Mouse (Mus musculus) hindbrain, embryonic 13.5 days (tissue): ENCODE data around the gene 4933409G03Rik. TPM values are rescaled to one million over a fixed set of nuclear protein-coding genes. Genes with fewer than 3 reads are reported as not detected.
"Not testable (repeated sequence)": the region's sequence is repeated elsewhere in the genome, so short reads cannot be mapped to it uniquely, and the experiment has no call there.

Experiments used
- ATAC-seq: fragments of 200-750 bp; cut with Nextera tagmentation; 2 replicates; pipeline ENCODE4 v1.8.0; 2017; ENCODE audit warnings: moderate TSS enrichment; ENCODE audit not compliant: low FRiP score
- H3K27ac ChIP-seq: fragments of 300-500 bp; sonication (generic); 2 replicates; pipeline ENCODE4 v1.5.1; 2015; ENCODE audit warnings: inconsistent platforms, mild to moderate bottlenecking, moderate library complexity
- H3K27me3 ChIP-seq: fragments of 300-500 bp; sonication (generic); 2 replicates; pipeline ENCODE4 v1.6.1; 2015; ENCODE audit warnings: mild to moderate bottlenecking, inconsistent platforms
- H3K36me3 ChIP-seq: fragments of 300-500 bp; sonication (generic); 2 replicates; pipeline ENCODE4 v1.6.1; 2015; ENCODE audit warnings: mild to moderate bottlenecking, inconsistent platforms
- H3K4me1 ChIP-seq: fragments of 300-500 bp; sonication (generic); replicated peaks from 2 replicates; pipeline ENCODE4 v1.6.1; 2015; ENCODE audit warnings: inconsistent platforms
- H3K4me2 ChIP-seq: fragments of 300-500 bp; sonication (generic); 2 replicates; pipeline ENCODE4 v1.6.1; 2015; ENCODE audit warnings: inconsistent platforms, mild to moderate bottlenecking, moderate library complexity
- H3K4me3 ChIP-seq: fragments of 300-500 bp; sonication (generic); 2 replicates; pipeline ENCODE4 v1.5.1; 2015; ENCODE audit warnings: mild to moderate bottlenecking, inconsistent platforms
- H3K9ac ChIP-seq: fragments of 300-500 bp; sonication (generic); 2 replicates; pipeline ENCODE4 v1.6.1; 2015; ENCODE audit warnings: mild to moderate bottlenecking, inconsistent platforms
- H3K9me3 ChIP-seq: fragments of 300-500 bp; sonication (generic); 2 replicates; pipeline ENCODE4 v1.6.1; 2016; ENCODE audit warnings: inconsistent platforms
- WGBS: fragments of 180-500 bp; shearing (Covaris S2); methylation state at CpG from one replicate; pipeline ENCODE4 v1.1.7; 2015; 5-methylcytosine and 5-hydroxymethylcytosine counted together
- polyA plus RNA-seq: library from polyadenylated mRNA; unstranded; fragments of >200 nt; fragmentation: Nextera tagmentation; extraction: Ambion mirVana; gene quantifications from 2 replicates; pipeline ENCODE4 v1.2.1, GENCODE M21; 2015

Gene 4933409G03Rik
- not detected in 2 replicates for polyA plus RNA-seq

GRCm38 (mm10) chr2:68582113-68582512 lies at the start of gene 4933409G03Rik:
TSS of gene 4933409G03Rik (plus strand) at chr2:68582413.
- H3K36me3 ChIP-seq, result no peaks in the 10 kb centered on the region
- H3K4me1 ChIP-seq, result no peaks in the 10 kb centered on the region
- H3K4me2 ChIP-seq, result no peak within 1 kb of the TSS
- ATAC-seq, result no peak
- H3K9me3 ChIP-seq, result no peaks in the 10 kb centered on the region
- 87% methylated on average over 5 of the region's 5 CpGs for WGBS
- H3K27me3 ChIP-seq, result no peaks in the 10 kb centered on the region
- no peak within 1 kb of the TSS for H3K27ac ChIP-seq
- no peak within 1 kb of the TSS for H3K4me3 ChIP-seq
- H3K9ac ChIP-seq, result no peak within 1 kb of the TSS

GRCm38 (mm10) chr2:68544190-68544589 lies 38.0 kb upstream of the 4933409G03Rik start:
- H3K27me3 ChIP-seq, result no peaks in the 10 kb centered on the region
- no peaks in the 10 kb centered on the region for H3K9me3 ChIP-seq
- no peak overlapping the region for H3K4me2 ChIP-seq
- no peak overlapping the region for H3K27ac ChIP-seq
- 69% methylated on average over 2 of the region's 2 CpGs for WGBS
- ATAC-seq, result no peak
- H3K9ac ChIP-seq, result no peak overlapping the region
- H3K4me3 ChIP-seq, result no peak overlapping the region
- no peaks in the 10 kb centered on the region for H3K36me3 ChIP-seq
- no peaks in the 10 kb centered on the region for H3K4me1 ChIP-seq

GRCm38 (mm10) chr2:68560821-68561220 lies 21.4 kb upstream of the 4933409G03Rik start:
- no peak overlapping the region for H3K9ac ChIP-seq
- no peak overlapping the region for H3K4me2 ChIP-seq
- H3K27ac ChIP-seq, result no peak overlapping the region
- WGBS, result 67% methylated on average over 4 of the region's 4 CpGs
- no peaks in the 10 kb centered on the region for H3K36me3 ChIP-seq
- H3K9me3 ChIP-seq, result no peaks in the 10 kb centered on the region
- H3K4me3 ChIP-seq, result no peak overlapping the region
- no peaks in the 10 kb centered on the region for H3K27me3 ChIP-seq
- ATAC-seq, result no peak
- no peaks in the 10 kb centered on the region for H3K4me1 ChIP-seq

- no peak overlapping the region for H3K4me2 ChIP-seq
- no peak overlapping the region for H3K9ac ChIP-seq
- no peaks in the 10 kb centered on the region for H3K27me3 ChIP-seq
- H3K4me3 ChIP-seq, result no peak overlapping the region
- no peak overlapping the region for H3K27ac ChIP-seq
- H3K9me3 ChIP-seq, result no peaks in the 10 kb centered on the region
- no peaks in the 10 kb centered on the region for H3K36me3 ChIP-seq
- 24% methylated on average over 3 of the region's 3 CpGs for WGBS
- no peaks in the 10 kb centered on the region for H3K4me1 ChIP-seq
- ATAC-seq, result peak; percentile 52; the same call in 1 of the 2 replicates
Measured at GRCm38 (mm10) chr2:68563331-68563730, 18.9 kb upstream of the 4933409G03Rik start.

- no peaks in the 10 kb centered on the region for H3K4me1 ChIP-seq
- 92% methylated on average over 15 of the region's 15 CpGs for WGBS
- H3K4me2 ChIP-seq, result no peak overlapping the region
- no peaks in the 10 kb centered on the region for H3K36me3 ChIP-seq
- no peak overlapping the region for H3K4me3 ChIP-seq
- no peak overlapping the region for H3K27ac ChIP-seq
- H3K9me3 ChIP-seq, result no peaks in the 10 kb centered on the region
- no peak overlapping the region for H3K9ac ChIP-seq
- H3K27me3 ChIP-seq, result no peaks in the 10 kb centered on the region
- no peak for ATAC-seq
Measured at GRCm38 (mm10) chr2:68568361-68568760, 13.9 kb upstream of the 4933409G03Rik start.

- H3K9ac ChIP-seq, result no peak overlapping the region
- H3K27me3 ChIP-seq, result no peaks in the 10 kb centered on the region
Measured at GRCm38 (mm10) chr2:68572340-68572739, 9.9 kb upstream of the 4933409G03Rik start.

GRCm38 (mm10) chr2:68592765-68593164 lies 10.6 kb downstream of the 4933409G03Rik start:
- Histone ChIP-seq H3K4me2 (no peak overlapping the region), H3K9ac (no peak overlapping the region), H3K4me3 (no peak overlapping the region), H3K36me3 (no peaks in the 10 kb centered on the region), H3K9me3 (no peaks in the 10 kb centered on the region), H3K27ac (no peak overlapping the region), H3K27me3 (no peaks in the 10 kb centered on the region), H3K4me1 (no peaks in the 10 kb centered on the region)
- no peak for ATAC-seq
- WGBS, result 57% methylated on average over 3 of the region's 3 CpGs

More at GRCm38 (mm10) chr2:68572340-68572739, 9.9 kb upstream of the 4933409G03Rik start:
- H3K4me1 ChIP-seq, result no peaks in the 10 kb centered on the region
- no peak for ATAC-seq
- no peak overlapping the region for H3K4me2 ChIP-seq
- no peaks in the 10 kb centered on the region for H3K36me3 ChIP-seq
- WGBS, result 32% methylated on average over 4 of the region's 4 CpGs
- no peak overlapping the region for H3K27ac ChIP-seq
- no peaks in the 10 kb centered on the region for H3K9me3 ChIP-seq
- no peak overlapping the region for H3K4me3 ChIP-seq

- not testable (repeated sequence) for H3K27me3 ChIP-seq, H3K4me3 ChIP-seq, H3K36me3 ChIP-seq, H3K9ac ChIP-seq, H3K4me2 ChIP-seq, ATAC-seq, H3K4me1 ChIP-seq, H3K9me3 ChIP-seq, H3K27ac ChIP-seq
- WGBS, result 78% methylated on average over 2 of the region's 5 CpGs
Measured at GRCm38 (mm10) chr2:68656186-68656585, 74.0 kb downstream of the 4933409G03Rik start, which contains the start of gene 4932414N04Rik. TSS of gene 4932414N04Rik (plus strand) at chr2:68656486.

Other genes starting within 250 kb of the 4933409G03Rik start
- 36.8 and 39.4 TPM in 2 replicates for gene Stk39, start 110.1 kb upstream of the 4933409G03Rik start, polyA plus RNA-seq
- gene 4932414N04Rik, start 74.1 kb downstream of the 4933409G03Rik start, polyA plus RNA-seq, result not detected in 2 replicates